Mouse (Mus musculus) yolk sac, embryonic 10.5 days (tissue): Measurements from ENCODE around the gene Tmem214.

Source experiments
- DNase-seq: peaks from one replicate; pipeline ENCODE4 v3.0.0-alpha.2; 2017; ENCODE audit warnings: low spot score

Gene Tmem214

DNA sequence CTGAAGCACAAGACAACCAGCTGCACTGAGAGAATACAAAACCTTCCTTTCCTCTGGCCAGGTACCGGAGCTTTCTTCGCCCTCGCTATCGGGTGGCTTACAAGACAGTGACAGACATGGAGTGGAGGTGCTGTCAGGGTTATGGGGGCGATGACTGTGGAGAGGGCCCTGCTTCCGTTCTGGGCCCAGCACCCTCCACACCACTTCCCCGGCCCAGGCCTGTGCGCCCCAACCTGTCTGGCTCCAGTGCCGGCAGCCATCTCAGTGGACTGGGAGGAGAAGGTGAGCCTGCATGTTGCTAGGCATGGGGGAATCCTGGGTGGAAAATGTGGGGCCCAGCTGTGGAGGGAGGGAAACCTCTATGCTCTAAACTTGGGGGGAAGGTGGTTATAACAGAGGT is 47.6 kb downstream of the Tmem214 start:
- no peak for DNase-seq

DNA sequence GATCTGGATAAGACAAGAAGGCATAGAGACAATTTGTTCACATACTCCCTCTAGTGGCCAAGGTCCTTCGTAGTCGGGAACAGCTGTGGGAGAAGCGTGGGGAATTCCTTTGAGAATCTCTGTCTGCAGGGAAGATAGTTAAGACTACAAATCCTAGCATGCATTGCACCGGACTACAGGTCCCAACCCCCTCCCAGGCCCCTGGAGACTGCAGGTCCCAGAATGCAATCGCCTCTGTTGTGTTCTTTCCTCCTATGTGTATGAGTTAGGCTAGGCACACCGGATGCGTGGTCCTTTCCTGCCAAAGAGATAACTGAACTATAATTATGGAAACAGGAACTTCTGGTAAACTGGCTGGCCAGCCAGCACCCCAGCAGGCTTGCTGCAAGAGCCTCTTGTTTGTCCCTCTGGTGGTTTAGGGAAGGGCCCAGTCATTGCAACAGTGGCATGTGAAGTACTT is 48.2 kb downstream of the Tmem214 start:
- peak; percentile 92 for DNase-seq

DNA sequence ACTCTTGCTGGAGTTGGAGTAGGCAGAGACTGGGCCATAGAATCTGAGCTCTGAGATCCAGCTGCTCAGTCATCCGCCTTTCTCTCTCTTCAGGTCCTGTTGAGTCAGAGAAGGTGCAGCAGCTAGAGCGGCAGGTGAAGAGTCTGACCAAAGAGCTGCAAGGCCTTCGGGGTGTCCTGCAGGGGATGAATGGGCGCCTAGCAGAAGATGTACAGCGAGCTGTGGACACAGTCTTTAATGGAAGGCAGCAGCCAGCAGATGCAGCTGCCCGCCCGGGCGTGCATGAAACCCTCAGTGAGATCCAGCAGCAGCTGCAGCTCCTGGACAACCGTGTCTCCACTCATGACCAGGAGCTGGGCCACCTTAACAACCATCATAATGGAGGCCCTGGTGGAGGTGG is 49.0 kb downstream of the Tmem214 start:
- no peak for DNase-seq

DNA sequence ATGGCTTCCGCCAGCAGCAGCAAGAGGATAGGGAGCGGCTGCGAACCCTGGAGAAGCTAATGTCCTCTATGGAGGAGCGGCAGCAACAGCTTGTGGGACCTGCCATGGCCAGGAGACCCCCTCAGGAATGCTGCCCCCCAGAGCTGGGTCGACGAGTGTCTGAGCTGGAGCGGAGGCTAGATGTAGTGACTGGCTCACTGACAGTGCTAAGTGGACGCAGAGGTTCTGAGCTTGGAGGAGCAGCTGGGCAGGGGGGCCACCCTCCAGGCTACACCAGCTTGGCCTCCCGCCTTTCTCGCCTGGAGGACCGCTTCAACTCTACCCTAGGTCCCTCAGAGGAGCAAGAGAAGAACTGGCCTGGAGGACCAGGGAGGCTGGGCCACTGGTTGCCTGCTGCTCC is 49.5 kb downstream of the Tmem214 start:
- DNase-seq: no peak

DNA sequence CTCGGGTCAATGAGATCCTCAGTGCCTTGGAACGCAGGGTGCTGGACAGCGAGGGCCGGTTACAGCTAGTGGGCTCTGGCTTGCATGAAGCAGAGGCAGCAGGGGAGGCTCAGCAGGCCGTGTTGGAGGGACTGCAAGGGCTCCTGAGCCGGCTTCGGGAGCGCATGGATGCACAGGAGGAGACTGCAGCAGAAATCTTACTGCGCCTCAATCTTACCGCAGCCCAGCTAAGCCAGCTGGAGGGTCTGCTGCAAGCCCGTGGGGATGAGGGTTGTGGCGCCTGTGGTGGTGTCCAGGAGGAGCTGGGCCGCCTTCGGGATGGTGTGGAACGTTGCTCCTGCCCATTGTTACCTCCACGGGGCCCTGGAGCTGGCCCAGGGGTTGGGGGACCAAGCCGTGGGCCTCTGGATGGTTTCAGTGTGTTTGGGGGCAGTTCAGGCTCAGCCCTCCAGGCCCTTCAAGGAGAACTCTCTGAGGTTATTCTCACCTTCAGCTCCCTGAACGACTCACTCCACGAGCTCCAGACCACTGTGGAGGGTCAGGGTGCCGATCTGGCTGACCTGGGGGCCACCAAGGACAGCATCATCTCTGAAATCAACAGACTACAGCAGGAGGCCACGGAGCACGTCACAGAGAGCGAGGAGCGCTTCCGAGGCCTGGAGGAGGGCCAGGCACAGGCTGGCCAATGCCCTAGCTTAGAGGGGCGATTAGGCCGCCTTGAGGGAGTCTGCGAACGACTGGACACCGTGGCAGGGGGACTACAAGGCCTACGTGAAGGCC is 50.3 kb downstream of the Tmem214 start:
- no peak for DNase-seq

DNA sequence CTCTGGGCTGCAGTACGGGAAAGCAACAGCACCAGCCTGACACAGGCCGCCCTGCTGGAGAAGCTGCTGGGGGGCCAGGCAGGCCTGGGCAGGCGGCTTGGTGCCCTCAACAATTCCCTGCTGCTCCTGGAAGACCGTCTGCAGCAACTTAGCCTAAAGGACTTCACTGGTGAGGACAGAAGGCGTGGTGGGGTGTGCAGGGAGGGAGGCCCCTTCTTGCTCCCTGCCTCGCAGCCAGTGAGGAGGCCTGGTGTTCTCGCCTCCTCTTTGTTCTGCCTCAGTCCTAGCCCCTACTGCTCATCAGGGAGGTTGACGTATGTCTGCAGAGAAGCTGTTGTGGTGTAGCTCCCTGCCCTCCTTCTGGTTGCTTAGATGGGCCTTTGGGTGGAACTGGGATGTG is 50.9 kb downstream of the Tmem214 start:
- DNase-seq: no peak

DNA sequence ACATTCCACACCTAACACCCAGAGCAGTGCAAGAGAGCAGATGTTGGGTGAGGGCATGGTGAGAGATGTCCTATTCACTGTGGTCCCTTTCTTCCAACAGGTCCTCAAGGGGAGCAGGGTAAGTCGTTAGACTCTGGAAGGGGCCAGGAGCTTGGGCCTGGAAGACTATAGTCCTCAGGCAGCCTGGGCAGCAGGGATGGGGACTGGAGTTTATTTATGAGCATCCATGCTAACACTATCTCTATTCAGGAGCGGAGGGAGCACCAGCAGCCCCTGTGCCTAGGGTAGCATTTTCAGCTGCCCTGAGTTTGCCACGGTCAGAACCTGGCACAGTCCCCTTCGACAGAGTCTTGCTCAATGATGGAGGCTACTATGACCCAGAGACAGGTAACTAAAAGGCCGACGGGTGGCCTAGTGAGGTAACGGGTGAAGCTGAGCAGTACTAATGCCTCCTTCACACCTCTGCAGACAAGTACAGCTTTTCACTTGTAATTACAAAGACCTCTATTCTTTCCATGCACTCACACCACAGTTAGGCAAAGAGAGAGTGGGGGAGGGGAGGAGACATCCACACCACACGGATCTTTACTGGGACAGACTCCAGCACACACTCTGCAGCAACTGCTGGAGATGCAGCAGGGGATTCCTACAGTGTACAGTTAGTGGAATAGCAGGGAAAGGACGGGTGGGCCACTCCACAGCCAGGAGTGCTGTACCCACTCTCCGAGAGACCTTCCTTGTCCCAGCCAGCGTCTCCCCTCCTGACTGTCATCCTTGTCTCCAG is 52.2 kb downstream of the Tmem214 start:
- no peak for DNase-seq

DNA sequence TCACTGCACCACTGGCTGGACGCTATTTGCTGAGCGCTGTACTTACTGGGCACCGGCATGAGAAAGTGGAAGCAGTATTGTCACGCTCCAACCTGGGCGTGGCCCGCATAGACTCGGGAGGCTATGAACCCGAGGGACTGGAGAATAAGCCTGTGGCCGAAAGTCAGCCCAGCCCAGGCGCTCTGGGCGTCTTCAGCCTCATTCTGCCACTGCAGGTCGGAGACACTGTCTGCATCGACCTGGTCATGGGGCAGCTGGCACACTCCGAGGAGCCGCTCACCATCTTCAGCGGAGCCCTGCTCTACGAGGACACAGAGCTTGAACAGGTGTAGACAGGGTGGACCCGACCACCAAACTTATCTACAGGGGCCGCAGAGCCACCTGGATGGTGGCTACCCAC is 52.8 kb downstream of the Tmem214 start:
- DNase-seq: no peak

DNA sequence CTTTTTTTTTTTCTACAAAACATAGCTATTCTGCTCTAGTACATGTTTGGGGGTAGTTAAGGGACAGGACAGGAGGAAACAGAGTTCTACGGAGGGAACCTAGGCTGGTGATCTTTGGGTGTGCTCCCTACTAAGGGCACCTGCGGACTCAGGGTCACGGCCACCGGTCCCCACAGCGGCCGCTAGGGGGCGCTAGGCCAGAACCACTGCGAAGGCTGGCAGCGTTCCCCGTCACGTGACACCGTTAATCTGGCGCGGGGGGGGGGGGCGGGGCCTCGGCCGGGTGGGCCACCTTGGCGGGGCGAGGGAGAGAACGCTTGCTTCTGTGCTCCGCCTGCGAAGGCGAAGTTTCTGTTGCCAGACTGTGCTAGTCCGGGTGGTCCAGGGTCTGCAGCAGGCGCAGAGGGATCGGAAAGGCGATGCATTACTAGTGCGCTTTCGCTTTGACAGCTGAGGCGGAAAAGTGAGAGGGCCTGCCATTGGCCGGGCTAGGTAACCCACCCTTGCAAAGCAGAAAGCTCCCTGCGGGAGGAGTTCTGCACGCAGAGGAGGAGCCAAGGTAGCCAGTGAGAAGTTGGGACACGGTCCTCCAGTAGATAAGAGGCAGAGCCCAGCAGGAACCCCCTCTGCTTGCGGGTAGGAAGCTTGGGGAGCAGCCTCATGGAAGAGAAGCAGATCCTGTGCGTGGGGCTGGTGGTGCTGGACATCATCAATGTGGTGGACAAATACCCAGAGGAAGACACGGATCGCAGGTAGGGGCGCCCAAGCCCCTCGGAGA is 53.6 kb downstream of the Tmem214 start, which contains the start of gene Khk:
TSS of gene Khk (plus strand) at position 176 of the 778 bp plus-strand sequence.
- DNase-seq: peak; percentile 95

DNA sequence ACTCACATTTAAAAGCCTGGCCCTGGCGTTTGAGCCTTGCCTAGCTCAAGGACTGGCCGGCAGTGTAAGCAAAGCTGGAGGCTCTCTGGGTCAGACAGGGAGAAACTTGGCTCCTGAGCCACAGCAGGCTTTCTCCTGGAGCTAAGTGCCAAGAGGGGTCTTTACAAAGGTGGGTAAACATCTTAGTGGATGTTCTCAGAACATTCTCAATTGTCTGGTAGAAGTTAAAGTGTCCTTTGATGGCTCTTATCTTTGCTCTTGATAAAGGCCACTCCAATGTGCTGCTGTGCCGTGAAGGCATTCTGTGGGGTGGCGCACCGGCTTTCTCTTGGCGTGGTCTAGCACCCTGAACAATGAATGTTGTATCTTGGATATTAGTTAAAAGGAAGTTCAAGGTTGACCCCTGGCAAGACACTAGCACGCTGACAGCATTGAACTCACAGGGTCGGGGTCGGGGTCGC is 54.8 kb downstream of the Tmem214 start:
- DNase-seq: no peak

DNA sequence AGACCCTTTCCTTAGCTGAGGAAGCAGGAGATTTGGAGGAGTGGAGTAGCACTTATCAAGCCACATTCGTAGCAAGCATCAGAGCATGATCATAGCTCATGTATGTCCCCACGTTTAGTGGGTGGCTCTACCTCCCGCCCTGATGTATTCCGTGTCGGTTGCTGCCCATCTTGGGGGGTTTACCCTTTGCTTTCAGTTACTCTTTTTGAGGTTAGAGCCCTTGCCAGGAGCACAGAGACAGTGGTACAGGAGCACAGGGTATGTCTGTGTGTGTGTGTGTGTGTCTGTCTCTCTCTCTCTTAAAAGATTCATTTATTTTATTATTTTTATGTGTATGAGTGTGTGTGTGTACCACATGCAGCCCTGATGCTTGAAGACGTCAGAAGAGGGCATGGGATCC is 55.3 kb downstream of the Tmem214 start:
- DNase-seq: no peak

DNA sequence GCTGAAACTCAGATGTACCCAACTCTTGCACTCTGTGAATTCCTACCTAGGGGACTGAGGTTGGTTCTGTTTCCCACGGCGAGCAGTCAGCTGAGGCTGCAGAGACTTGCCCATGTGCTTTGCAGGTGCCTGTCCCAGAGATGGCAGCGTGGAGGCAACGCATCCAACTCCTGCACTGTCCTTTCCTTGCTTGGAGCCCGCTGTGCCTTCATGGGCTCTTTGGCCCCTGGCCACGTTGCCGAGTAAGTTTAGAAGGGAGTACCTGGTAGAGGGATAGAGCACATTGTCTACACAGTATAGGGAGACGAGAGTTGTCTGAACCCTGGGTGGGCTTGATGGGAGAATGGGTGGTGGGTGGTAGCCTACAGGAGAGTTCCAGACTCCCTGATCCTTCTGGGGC is 56.8 kb downstream of the Tmem214 start:
- DNase-seq: no peak

DNA sequence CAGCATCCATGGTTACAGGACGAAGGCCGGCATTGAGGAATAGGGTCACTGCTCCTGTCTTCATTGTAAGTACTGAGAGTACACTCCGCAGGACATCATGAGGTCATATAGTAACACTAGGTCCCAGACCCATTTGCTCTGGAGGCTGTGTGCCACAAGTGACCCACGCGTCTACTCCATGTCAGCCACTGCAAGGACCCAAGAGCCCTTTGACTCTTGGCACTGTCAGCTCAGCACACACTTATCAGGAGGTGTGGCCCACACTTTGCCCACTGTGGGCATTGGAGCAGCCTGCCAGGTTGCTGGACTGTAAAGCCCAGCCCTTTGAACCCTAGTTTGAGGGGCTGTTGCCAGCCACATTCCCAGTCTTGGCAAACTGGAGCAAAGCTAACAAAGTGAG is 57.4 kb downstream of the Tmem214 start:
- DNase-seq: no peak

DNA sequence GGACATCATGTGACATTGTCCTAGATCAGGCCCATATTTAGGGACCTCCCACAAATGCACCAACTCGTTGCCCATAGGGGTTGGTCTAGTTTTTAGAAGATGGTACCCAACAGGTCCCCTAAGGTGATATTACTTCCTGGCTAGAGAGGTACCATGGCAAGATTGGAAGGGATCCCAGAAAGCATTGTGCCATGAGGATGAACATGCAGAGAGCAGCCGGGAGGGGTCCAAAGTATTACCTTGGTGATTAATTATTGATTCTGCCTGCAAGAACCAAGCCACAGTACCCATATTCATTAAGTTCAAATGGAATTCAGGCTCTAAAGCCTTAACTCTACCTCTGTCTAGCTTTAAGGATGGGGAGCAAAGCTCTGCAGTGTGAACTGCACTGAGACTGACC is 58.3 kb downstream of the Tmem214 start:
- no peak for DNase-seq

DNA sequence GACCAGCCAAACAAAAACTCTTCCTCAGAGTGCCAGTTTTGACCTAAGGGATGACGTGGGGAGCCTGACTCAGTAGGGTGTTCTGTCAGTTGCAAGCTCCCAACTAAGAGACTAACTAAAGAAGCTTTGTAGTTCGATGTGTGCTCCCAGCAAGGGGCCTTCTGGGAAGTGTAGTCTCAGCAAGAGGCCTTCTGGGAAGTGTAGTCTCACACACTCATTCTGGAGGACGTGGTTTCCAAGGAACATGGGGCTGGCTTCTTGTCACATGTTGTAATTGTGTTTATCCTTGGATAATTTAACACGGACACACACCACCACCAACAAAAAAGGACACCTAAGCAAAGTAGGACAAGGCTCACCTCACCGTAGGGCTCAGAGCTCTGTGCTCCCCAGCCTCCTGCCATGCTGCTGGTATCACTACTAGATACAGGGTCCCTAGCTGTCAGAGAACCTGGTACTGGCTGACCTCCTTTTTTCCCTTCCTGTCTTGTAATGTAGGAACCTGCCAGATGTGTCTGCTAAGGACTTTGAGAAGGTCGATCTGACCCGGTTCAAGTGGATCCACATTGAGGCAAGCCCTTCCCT is 60.2 kb downstream of the Tmem214 start:
- no peak for DNase-seq
